Mouse (Mus musculus): Measurements from ENCODE around the gene Mmp8. TPM values are rescaled to one million over a fixed set of nuclear protein-coding genes. Genes with fewer than 3 reads are reported as not detected.

Gene Mmp8
- 81.8 and 113 TPM in 2 replicates for polyA plus RNA-seq (2015; fragmentation: Nextera tagmentation; extraction: Ambion mirVana)

GRCm38 (mm10) chr9:7558221-7559017, at the start of gene Mmp8:
Mmp8 (plus strand) TSS chr9:7558456.

DNA sequence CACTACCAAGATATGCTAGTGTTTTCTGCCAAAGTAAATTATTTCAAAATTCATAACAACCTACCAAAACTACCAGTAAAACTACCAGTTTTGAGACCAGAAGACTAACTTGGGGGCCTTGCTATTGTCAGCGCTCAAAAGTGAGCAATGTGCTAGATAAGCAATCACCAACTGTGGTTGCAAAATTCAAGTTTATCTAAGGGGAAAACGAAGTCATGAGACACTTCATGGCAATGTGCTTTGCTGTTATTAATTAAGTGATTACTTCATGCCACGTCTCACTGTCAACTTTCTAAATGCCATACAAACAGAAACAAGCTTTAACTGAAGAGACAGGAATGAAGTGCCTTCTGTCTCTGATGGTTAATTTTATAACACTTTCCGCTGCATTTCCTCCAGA, 12.9 kb downstream of the Mmp8 start, which contains the start of gene Mmp27:
Gene Mmp27 (plus strand): TSS at position 235 of the 400 bp plus-strand sequence.

Other genes with a start within 250 kb of the Mmp8 start
- gene Mmp12, start 214.1 kb upstream of the Mmp8 start, polyA plus RNA-seq (2015; fragmentation: Nextera tagmentation; extraction: Ambion mirVana) = 0.18 and 0.19 TPM in 2 replicates
- gene Mmp1b, start 170.4 kb upstream of the Mmp8 start, polyA plus RNA-seq (2015; fragmentation: Nextera tagmentation; extraction: Ambion mirVana) = not detected in 2 replicates
- 0.23 TPM in 1 of 2 replicates, not detected in the other for gene Mmp3, start 112.6 kb upstream of the Mmp8 start, polyA plus RNA-seq (2015; fragmentation: Nextera tagmentation; extraction: Ambion mirVana)
- gene Mmp10, start 56.1 kb upstream of the Mmp8 start, polyA plus RNA-seq (2015; fragmentation: Nextera tagmentation; extraction: Ambion mirVana) = not detected in 2 replicates
- 0.60 and 0.70 TPM in 2 replicates for gene Mmp27, start 12.9 kb downstream of the Mmp8 start, polyA plus RNA-seq (2015; fragmentation: Nextera tagmentation; extraction: Ambion mirVana)
- gene Mmp20, start 69.8 kb downstream of the Mmp8 start, polyA plus RNA-seq (2015; fragmentation: Nextera tagmentation; extraction: Ambion mirVana) = not detected in 2 replicates
- not detected in 2 replicates for gene Mmp7, start 133.6 kb downstream of the Mmp8 start, polyA plus RNA-seq (2015; fragmentation: Nextera tagmentation; extraction: Ambion mirVana)
- gene Tmem123, start 205.6 kb downstream of the Mmp8 start, polyA plus RNA-seq (2015; fragmentation: Nextera tagmentation; extraction: Ambion mirVana) = 64.3 and 69.5 TPM in 2 replicates

All from spleen, postnatal 0 days (tissue).